Mouse (Mus musculus): Measurements from ENCODE around the gene Ccdc162. TPM values are rescaled to one million over a fixed set of nuclear protein-coding genes. Genes with fewer than 3 reads are reported as not detected.
A peak's percentile ranks its signal among the peaks of the same experiment; 100 is the strongest.

Ccdc162 gene
- polyA plus RNA-seq, 1 experiment: 5.0 TPM

GRCm38 (mm10) chr10:41535991-41536390 lies 180.4 kb downstream of the Ccdc162 start:
- no peak overlapping the region for H3K4me2 ChIP-seq (ENCODE audit: low read depth)
- H3K36me3 ChIP-seq (ENCODE audit: control insufficient read depth, insufficient read depth): peaks cover 30% of the 10 kb centered on the region
- no peak overlapping the region for H3ac ChIP-seq (ENCODE audit: control insufficient read depth, insufficient read length)
- H3K79me2 ChIP-seq (ENCODE audit: control insufficient read depth, insufficient read depth): peaks cover 18% of the 10 kb centered on the region
- H3K4me3 ChIP-seq: no peak overlapping the region
- no peak for TF ChIP-seq CEBPB (IDR thresholded peaks at IDR 0.05; ENCODE audit: insufficient read depth, poor library complexity, severe bottlenecking)
- TF ChIP-seq MYOG (IDR thresholded peaks at IDR 0.05; ENCODE audit: control insufficient read depth in 1 of 3, insufficient read depth in 1 of 3, insufficient read length in 2 of 3, low read depth in 2 of 3): no peak
- TF ChIP-seq TCF3 (IDR thresholded peaks at IDR 0.05; ENCODE audit: insufficient read length, low read depth): no peak
- no peak for TF ChIP-seq TCF12 (IDR thresholded peaks at IDR 0.05; ENCODE audit: insufficient read depth, poor library complexity, severe bottlenecking)
- no peak for TF ChIP-seq REST (IDR thresholded peaks at IDR 0.05; ENCODE audit: insufficient read depth, insufficient read length)
- TF ChIP-seq POLR2AphosphoS2 (IDR thresholded peaks at IDR 0.05; ENCODE audit: insufficient read length, low read depth): no peak
- no peak for TF ChIP-seq E2F4 (IDR thresholded peaks at IDR 0.05; ENCODE audit: insufficient read depth)
- no peak for TF ChIP-seq USF1 (IDR thresholded peaks at IDR 0.05; ENCODE audit: low read depth)
- TF ChIP-seq MAX (IDR thresholded peaks at IDR 0.05; ENCODE audit: low read depth): no peak
- TF ChIP-seq SRF (IDR thresholded peaks at IDR 0.05; ENCODE audit: control insufficient read depth, insufficient read length, low read depth): no peak
- no peak for TF ChIP-seq POLR2A (IDR thresholded peaks at IDR 0.05; ENCODE audit: insufficient read length, low read depth)
- no peak for TF ChIP-seq MYOD1 (IDR thresholded peaks at IDR 0.05; ENCODE audit: control insufficient read depth in 1 of 3, insufficient read length in 2 of 3, low read depth in 2 of 3)
- no peaks in the 10 kb centered on the region for H3K27me3 ChIP-seq (ENCODE audit: control insufficient read depth, insufficient read depth, insufficient read length)

DNA sequence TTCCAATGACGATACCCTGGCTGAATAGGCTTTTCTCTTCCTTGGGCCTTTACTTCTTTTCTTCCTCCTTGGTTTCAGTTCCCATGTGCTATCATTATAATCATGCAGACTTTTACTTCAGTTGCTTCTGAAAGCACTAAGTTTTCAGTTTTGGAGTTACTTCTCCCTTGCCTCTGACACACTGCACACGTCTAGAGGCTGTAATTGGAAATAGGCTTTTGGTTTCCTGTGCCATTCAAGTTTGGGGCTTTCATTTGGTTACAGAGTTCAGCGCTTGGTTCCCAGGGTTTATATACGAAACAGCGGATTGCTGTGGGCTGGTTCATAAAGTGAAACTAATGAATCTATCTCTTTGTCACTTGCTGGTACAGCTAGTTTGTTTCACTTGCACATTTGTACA lies 186.5 kb downstream of the Ccdc162 start:
- TF ChIP-seq SRF (IDR thresholded peaks at IDR 0.05; ENCODE audit: control insufficient read depth, insufficient read length, low read depth): no peak
- TF ChIP-seq TCF3 (IDR thresholded peaks at IDR 0.05; ENCODE audit: insufficient read length, low read depth): no peak
- TF ChIP-seq MYOG (IDR thresholded peaks at IDR 0.05; ENCODE audit: control insufficient read depth in 1 of 3, insufficient read depth in 1 of 3, insufficient read length in 2 of 3, low read depth in 2 of 3): no peak
- no peak for TF ChIP-seq E2F4 (IDR thresholded peaks at IDR 0.05; ENCODE audit: insufficient read depth)
- TF ChIP-seq REST (IDR thresholded peaks at IDR 0.05; ENCODE audit: insufficient read depth, insufficient read length): no peak
- no peak for TF ChIP-seq TCF12 (IDR thresholded peaks at IDR 0.05; ENCODE audit: insufficient read depth, poor library complexity, severe bottlenecking)
- no peak for TF ChIP-seq POLR2A (IDR thresholded peaks at IDR 0.05; ENCODE audit: insufficient read length, low read depth)
- TF ChIP-seq MYOD1 (IDR thresholded peaks at IDR 0.05; ENCODE audit: control insufficient read depth in 1 of 3, insufficient read length in 2 of 3, low read depth in 2 of 3): no peak
- TF ChIP-seq USF1 (IDR thresholded peaks at IDR 0.05; ENCODE audit: low read depth): no peak
- no peak for TF ChIP-seq POLR2AphosphoS2 (IDR thresholded peaks at IDR 0.05; ENCODE audit: insufficient read length, low read depth)
- no peak for TF ChIP-seq CEBPB (IDR thresholded peaks at IDR 0.05; ENCODE audit: insufficient read depth, poor library complexity, severe bottlenecking)
- no peak for TF ChIP-seq MAX (IDR thresholded peaks at IDR 0.05; ENCODE audit: low read depth)
- no peaks in the 10 kb centered on the region for H3K27me3 ChIP-seq (ENCODE audit: control insufficient read depth, insufficient read depth, insufficient read length)
- H3K36me3 ChIP-seq (ENCODE audit: control insufficient read depth, insufficient read depth): peaks cover 68% of the 10 kb centered on the region

DNA sequence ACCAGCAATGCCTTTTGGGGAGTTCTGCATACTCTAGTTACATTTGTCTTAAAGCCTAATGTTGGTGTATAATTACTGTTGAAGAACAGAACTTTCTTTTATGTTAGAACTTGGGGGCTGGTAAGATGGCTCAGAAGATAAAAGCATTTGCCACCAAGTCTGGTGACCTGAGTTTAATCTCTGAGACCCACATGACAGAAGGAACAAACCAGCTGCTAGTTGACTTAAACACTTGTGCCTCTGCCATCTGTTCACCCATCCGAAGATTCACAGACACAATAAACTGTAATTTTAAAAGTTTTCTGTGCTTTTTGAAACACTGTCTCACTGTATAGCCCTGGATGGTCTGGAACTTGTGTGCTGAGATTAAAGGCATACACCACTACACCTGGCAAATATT lies 190.7 kb downstream of the Ccdc162 start:
- peak; percentile 5 for TF ChIP-seq TCF3 (IDR thresholded peaks at IDR 0.05; ENCODE audit: insufficient read length, low read depth)
- peak in 2 of 3 experiments; percentile 37 to 65 for TF ChIP-seq MYOD1 (IDR thresholded peaks at IDR 0.05; ENCODE audit: control insufficient read depth in 1 of 3, insufficient read length in 2 of 3, low read depth in 2 of 3)
- TF ChIP-seq TCF12 (IDR thresholded peaks at IDR 0.05; ENCODE audit: insufficient read depth, poor library complexity, severe bottlenecking): peak; percentile 50
- TF ChIP-seq MYOG (IDR thresholded peaks at IDR 0.05; ENCODE audit: control insufficient read depth in 1 of 3, insufficient read depth in 1 of 3, insufficient read length in 2 of 3, low read depth in 2 of 3): peak in 1 of 3 experiments; percentile 24
- TF ChIP-seq REST (IDR thresholded peaks at IDR 0.05; ENCODE audit: insufficient read depth, insufficient read length): no peak
- TF ChIP-seq CEBPB (IDR thresholded peaks at IDR 0.05; ENCODE audit: insufficient read depth, poor library complexity, severe bottlenecking): no peak
- H3K4me3 ChIP-seq: no peak overlapping the region
- peaks cover 86% of the 10 kb centered on the region for H3K79me2 ChIP-seq (ENCODE audit: control insufficient read depth, insufficient read depth)
- peak overlapping the region; percentile 88 for H3K4me2 ChIP-seq (ENCODE audit: low read depth)
- no peak overlapping the region for H3ac ChIP-seq (ENCODE audit: control insufficient read depth, insufficient read length)
- H3K27me3 ChIP-seq (ENCODE audit: control insufficient read depth, insufficient read depth, insufficient read length): no peaks in the 10 kb centered on the region
- peaks cover 62% of the 10 kb centered on the region for H3K36me3 ChIP-seq (ENCODE audit: control insufficient read depth, insufficient read depth)

More for the DNA sequence above, 186.5 kb downstream of the Ccdc162 start:
- H3ac ChIP-seq (ENCODE audit: control insufficient read depth, insufficient read length): no peak overlapping the region
- H3K79me2 ChIP-seq (ENCODE audit: control insufficient read depth, insufficient read depth): peaks cover 63% of the 10 kb centered on the region
- H3K4me3 ChIP-seq: no peak overlapping the region
- H3K4me2 ChIP-seq (ENCODE audit: low read depth): no peak overlapping the region

DNA sequence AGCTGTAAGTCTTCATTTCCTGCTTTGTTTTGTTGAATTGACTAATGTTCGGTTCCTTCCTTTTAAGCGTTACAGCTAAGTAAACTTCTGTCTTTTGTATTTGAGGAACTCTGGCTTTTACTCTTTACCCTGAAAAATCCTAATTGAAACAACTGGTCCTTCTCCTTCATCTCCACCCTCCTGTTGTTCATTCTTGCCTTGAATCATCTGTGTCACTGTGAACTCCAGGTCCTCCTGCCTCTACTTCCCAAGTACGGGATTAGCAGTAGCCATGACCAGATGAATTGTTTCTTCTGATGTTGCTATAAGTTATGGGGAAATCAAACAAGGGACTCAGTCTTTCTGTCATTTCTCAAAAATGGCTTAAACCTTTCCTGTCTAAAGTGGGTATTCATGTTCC lies 193.0 kb downstream of the Ccdc162 start:
- Histone ChIP-seq H3K27me3 (ENCODE audit: control insufficient read depth, insufficient read depth, insufficient read length) (no peaks in the 10 kb centered on the region), H3ac (ENCODE audit: control insufficient read depth, insufficient read length) (no peak overlapping the region), H3K79me2 (ENCODE audit: control insufficient read depth, insufficient read depth) (peaks cover 86% of the 10 kb centered on the region), H3K36me3 (ENCODE audit: control insufficient read depth, insufficient read depth) (peaks cover 39% of the 10 kb centered on the region), H3K4me3 (peak overlapping the region; percentile 75), H3K4me2 (ENCODE audit: low read depth) (peak overlapping the region; percentile 88)
- TF ChIP-seq MYOD1 (IDR thresholded peaks at IDR 0.05; ENCODE audit: control insufficient read depth in 1 of 3, insufficient read length in 2 of 3, low read depth in 2 of 3) (no peak), CEBPB (IDR thresholded peaks at IDR 0.05; ENCODE audit: insufficient read depth, poor library complexity, severe bottlenecking) (no peak), TCF3 (IDR thresholded peaks at IDR 0.05; ENCODE audit: insufficient read length, low read depth) (no peak), MAX (IDR thresholded peaks at IDR 0.05; ENCODE audit: low read depth) (no peak), TCF12 (IDR thresholded peaks at IDR 0.05; ENCODE audit: insufficient read depth, poor library complexity, severe bottlenecking) (no peak), MYOG (IDR thresholded peaks at IDR 0.05; ENCODE audit: control insufficient read depth in 1 of 3, insufficient read depth in 1 of 3, insufficient read length in 2 of 3, low read depth in 2 of 3) (no peak), POLR2AphosphoS2 (IDR thresholded peaks at IDR 0.05; ENCODE audit: insufficient read length, low read depth) (no peak), USF1 (IDR thresholded peaks at IDR 0.05; ENCODE audit: low read depth) (no peak), SRF (IDR thresholded peaks at IDR 0.05; ENCODE audit: control insufficient read depth, insufficient read length, low read depth) (no peak), E2F4 (IDR thresholded peaks at IDR 0.05; ENCODE audit: insufficient read depth) (no peak), POLR2A (IDR thresholded peaks at IDR 0.05; ENCODE audit: insufficient read length, low read depth) (no peak), REST (IDR thresholded peaks at IDR 0.05; ENCODE audit: insufficient read depth, insufficient read length) (no peak)
